Mouse (Mus musculus) thymus, adult 2 months (tissue): Measurements from ENCODE around the gene Reep6. TPM values are rescaled to one million over a fixed set of nuclear protein-coding genes. Genes with fewer than 3 reads are reported as not detected.

Source experiments
- DNase-seq: peaks from one replicate; pipeline ENCODE4 v3.0.0; 2021
- H3K27ac ChIP-seq: fragments of 200-500 bp; 2 replicates; pipeline ENCODE4 v1.5.1; 2012; ENCODE audit warnings: low read length, control low read depth; ENCODE audit not compliant: control insufficient read depth, insufficient read depth
- H3K27me3 ChIP-seq: fragments of 200-500 bp; 2 replicates; pipeline ENCODE4 v1.6.1; 2012; ENCODE audit warnings: mild to moderate bottlenecking, low read length, moderate library complexity, mixed read lengths; ENCODE audit not compliant: control insufficient read depth, insufficient read depth
- H3K36me3 ChIP-seq: fragments of 200-500 bp; 2 replicates; pipeline ENCODE4 v1.6.1; 2012; ENCODE audit warnings: mild to moderate bottlenecking, low read length, moderate library complexity; ENCODE audit not compliant: control insufficient read depth, insufficient read depth
- H3K4me1 ChIP-seq: fragments of 200-500 bp; replicated peaks from 2 replicates; pipeline ENCODE4 v1.6.1; 2012; ENCODE audit warnings: low read length; ENCODE audit not compliant: control insufficient read depth, insufficient read depth
- H3K4me3 ChIP-seq: fragments of 200-500 bp; 2 replicates; pipeline ENCODE4 v1.5.1; 2012; ENCODE audit warnings: mild to moderate bottlenecking, low read length, control low read depth, moderate library complexity; ENCODE audit not compliant: control insufficient read depth, insufficient read depth
- CTCF ChIP-seq: fragments of 200-500 bp; IDR thresholded peaks from 2 replicates; pipeline ENCODE4 v1.5.1; 2012; ENCODE audit warnings: mild to moderate bottlenecking, control low read depth, low read length, moderate library complexity, borderline replicate concordance; ENCODE audit not compliant: control insufficient read depth, poor library complexity, insufficient read depth; ENCODE audit errors: extremely low read depth
- POLR2A ChIP-seq: fragments of 200-500 bp; IDR thresholded peaks from 2 replicates; pipeline ENCODE4 v1.6.1; 2012; ENCODE audit warnings: mild to moderate bottlenecking, low read length, control low read depth, moderate library complexity; ENCODE audit not compliant: control insufficient read depth, poor library complexity, insufficient read depth; ENCODE audit errors: extremely low read depth
- WGBS: fragments of 180-500 bp; shearing (Covaris S2); methylation state at CpG from one replicate; pipeline ENCODE4 v1.1.7; 2018; 5-methylcytosine and 5-hydroxymethylcytosine counted together
- polyA plus RNA-seq: library from polyadenylated mRNA; depleted of rRNA; stranded (reverse); fragments of >200 nt; gene quantifications from 2 replicates; pipeline ENCODE4 v1.2.3, GENCODE M21; 2012

The Reep6 gene
- polyA plus RNA-seq, 1 experiment, result 2.0 TPM

DNA sequence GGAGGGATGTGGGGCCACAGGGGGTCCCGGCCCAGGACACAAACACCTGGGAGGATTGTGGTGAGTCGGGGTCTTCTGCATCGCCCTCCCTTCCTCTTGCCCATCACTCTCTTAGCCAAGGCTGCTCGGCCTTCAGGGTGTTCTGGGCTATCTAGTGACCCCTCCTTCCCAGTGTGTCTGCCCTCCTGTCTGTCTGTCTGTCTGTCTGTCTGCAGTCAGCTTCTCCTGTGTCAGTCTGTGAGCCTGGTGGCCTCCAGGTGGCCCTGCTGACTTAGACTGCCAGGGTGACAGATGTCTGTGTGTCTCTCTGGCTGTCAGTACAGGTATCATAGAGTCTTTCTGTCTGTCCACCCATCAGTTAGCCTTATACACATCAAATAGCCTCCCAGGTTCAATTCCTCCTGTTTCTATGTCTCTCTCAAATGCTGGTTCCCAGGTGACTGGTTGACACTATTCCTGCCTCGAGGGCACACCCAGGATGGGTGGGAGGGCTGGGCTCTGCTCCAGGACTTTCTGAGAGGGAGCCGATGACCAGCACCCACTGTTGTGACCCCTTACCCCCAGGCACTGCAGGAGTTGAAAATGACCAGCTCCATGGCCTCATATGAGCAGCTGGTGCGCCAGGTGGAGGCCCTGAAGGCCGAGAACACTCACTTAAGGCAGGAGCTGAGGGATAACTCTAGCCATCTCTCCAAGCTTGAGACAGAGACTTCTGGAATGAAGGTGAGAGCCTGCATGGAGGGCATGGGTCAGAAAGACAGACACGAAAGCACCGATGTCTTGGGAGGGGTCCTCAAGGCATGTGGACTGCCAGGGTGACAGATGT, 28.3 kb upstream of the Reep6 start:
- Histone ChIP-seq H3K4me3 (no peak overlapping the region), H3K27ac (no peak overlapping the region), H3K4me1 (0 out of 2 replicates have a peak, but pooled peaks cover 3% of the 10 kb centered on the region), H3K27me3 (peaks cover 12% of the 10 kb centered on the region; the same call in 1 of the 2 replicates), H3K36me3 (no peaks in the 10 kb centered on the region)
- 87% methylated on average over 10 of the region's 10 CpGs for WGBS
- TF ChIP-seq CTCF (no peak), POLR2A (no peak)
- DNase-seq, result no peak

DNA sequence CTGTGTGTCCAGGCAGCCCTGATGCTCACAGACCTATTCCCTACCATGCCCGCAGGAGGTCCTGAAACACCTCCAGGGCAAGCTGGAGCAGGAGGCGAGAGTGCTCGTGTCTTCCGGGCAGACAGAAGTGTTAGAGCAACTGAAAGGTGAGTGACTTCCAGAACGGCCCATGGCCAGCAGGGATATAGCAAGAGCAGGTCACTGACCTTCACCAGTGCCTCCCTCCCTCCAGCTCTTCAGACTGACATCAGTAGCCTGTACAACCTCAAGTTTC, 27.7 kb upstream of the Reep6 start:
- WGBS, result 82% methylated on average over 5 of the region's 5 CpGs
- H3K4me1 ChIP-seq, result 0 out of 2 replicates have a peak, but pooled peaks cover 3% of the 10 kb centered on the region
- TF ChIP-seq CTCF (no peak), POLR2A (no peak)
- no peaks in the 10 kb centered on the region for H3K36me3 ChIP-seq
- no peak overlapping the region for H3K27ac ChIP-seq
- H3K27me3 ChIP-seq, result peaks cover 12% of the 10 kb centered on the region; the same call in 1 of the 2 replicates
- H3K4me3 ChIP-seq, result no peak overlapping the region
- DNase-seq, result no peak

DNA sequence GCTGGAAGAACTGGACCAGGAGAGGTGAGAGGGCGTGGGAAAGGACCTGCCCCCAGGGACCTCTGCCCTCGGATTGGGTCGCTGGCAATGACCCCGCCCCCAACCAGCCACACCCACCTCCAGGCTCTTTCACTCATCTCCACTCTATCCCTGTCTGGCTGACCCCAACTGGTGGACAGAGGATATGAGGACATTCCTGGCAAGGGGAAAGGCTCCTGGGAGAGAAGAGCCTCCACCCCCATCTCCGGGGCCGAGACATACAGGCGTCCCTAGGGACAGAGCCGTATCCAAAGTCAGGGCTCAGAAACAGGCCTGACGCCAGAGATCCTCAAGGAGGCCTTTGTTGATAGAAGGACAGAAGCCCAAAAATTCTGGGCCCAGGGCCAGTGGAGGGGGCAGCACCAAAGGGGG, 27.3 kb upstream of the Reep6 start:
- peaks cover 12% of the 10 kb centered on the region; the same call in 1 of the 2 replicates for H3K27me3 ChIP-seq
- no peaks in the 10 kb centered on the region for H3K36me3 ChIP-seq
- H3K4me3 ChIP-seq, result no peak overlapping the region
- DNase-seq, result no peak
- 62% methylated on average over 9 of the region's 9 CpGs for WGBS
- H3K27ac ChIP-seq, result no peak overlapping the region
- no peak for TF ChIP-seq POLR2A
- TF ChIP-seq CTCF, result no peak
- H3K4me1 ChIP-seq, result 0 out of 2 replicates have a peak, but pooled peaks cover 3% of the 10 kb centered on the region

DNA sequence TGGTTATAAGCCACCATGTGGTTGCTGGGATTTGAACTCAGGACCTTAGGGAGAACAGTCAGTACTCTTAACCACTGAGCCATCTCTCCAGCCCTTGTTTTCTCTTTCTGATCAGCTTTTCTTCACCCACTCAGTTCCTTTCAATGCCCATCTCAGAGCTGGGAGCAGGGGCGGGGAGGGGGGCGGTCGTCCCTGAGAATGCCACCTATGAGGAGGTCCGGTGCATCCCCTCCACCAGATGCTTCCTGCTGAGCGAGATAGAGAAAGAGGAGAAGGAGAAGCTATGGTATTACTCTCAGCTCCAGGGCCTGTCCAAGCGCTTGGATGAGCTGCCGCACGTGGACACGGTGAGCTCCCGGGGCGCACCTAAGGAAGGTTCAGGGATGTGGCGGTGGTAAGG, 25.3 kb upstream of the Reep6 start:
- Histone ChIP-seq H3K27me3 (peaks cover 7% of the 10 kb centered on the region; the same call in 1 of the 2 replicates), H3K4me3 (no peak overlapping the region), H3K27ac (no peak overlapping the region), H3K36me3 (no peaks in the 10 kb centered on the region), H3K4me1 (0 out of 2 replicates have a peak, but pooled peaks cover 3% of the 10 kb centered on the region)
- DNase-seq, result no peak
- TF ChIP-seq CTCF, result no peak
- no peak for TF ChIP-seq POLR2A
- 8% methylated on average over 12 of the region's 12 CpGs for WGBS

DNA sequence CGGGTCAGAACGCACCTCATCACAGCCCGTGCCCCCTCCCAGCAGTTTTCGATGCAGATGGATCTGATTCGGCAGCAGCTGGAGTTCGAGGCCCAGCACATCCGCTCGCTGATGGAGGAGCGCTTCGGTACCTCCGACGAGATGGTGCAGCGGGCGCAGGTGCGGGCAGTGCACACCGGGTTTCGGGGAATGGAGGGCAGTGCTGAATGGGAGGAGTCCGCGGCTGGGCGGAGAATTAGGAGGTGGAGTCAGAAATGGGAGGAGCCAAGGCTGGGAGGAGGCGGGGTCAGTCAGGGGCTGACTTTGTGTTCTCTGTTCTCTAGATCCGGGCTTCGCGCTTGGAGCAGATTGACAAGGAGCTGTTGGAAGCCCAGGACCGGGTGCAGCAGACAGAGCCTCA, 24.9 kb upstream of the Reep6 start:
- no peak for DNase-seq
- H3K36me3 ChIP-seq, result no peaks in the 10 kb centered on the region
- WGBS, result 5% methylated on average over 25 of the region's 25 CpGs
- H3K4me1 ChIP-seq, result 0 out of 2 replicates have a peak, but pooled peaks cover 3% of the 10 kb centered on the region
- no peak overlapping the region for H3K27ac ChIP-seq
- H3K27me3 ChIP-seq, result peaks cover 5% of the 10 kb centered on the region; the same call in 1 of the 2 replicates
- no peak for TF ChIP-seq CTCF
- TF ChIP-seq POLR2A, result no peak
- no peak overlapping the region for H3K4me3 ChIP-seq

DNA sequence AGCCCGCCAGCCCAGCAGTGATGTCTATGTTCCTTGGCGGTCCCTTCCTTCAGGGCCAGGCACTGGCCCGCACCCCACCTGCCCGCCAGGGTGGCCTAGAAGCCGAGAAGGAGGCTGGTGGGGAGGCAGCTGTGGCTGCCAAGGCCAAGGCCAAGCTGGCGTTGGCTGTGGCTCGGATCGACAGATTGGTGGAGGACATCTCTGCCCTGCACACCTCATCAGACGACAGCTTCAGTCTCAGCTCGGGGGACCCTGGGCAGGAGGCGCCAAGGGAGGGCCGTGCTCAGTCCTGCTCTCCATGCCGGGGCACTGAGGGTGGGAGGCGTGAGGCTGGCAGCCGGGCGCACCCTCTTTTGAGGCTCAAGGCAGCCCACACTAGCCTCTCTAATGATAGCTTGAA, 18.2 kb upstream of the Reep6 start:
- Histone ChIP-seq H3K4me1 (no peaks in the 10 kb centered on the region), H3K27ac (no peak overlapping the region), H3K27me3 (no peaks in the 10 kb centered on the region; the same call in 1 of the 2 replicates), H3K36me3 (no peaks in the 10 kb centered on the region), H3K4me3 (no peak overlapping the region)
- no peak for TF ChIP-seq CTCF
- no peak for TF ChIP-seq POLR2A
- 89% methylated on average over 16 of the region's 16 CpGs for WGBS
- DNase-seq, result no peak
